Mouse (Mus musculus): Measurements from ENCODE around the gene Slc39a9. TPM values are rescaled to one million over a fixed set of nuclear protein-coding genes. Genes with fewer than 3 reads are reported as not detected.
A peak's percentile ranks its signal among the peaks of the same experiment; 100 is the strongest.

Slc39a9 gene
- polyA plus RNA-seq, 1 experiment, result 31.0 TPM

DNA sequence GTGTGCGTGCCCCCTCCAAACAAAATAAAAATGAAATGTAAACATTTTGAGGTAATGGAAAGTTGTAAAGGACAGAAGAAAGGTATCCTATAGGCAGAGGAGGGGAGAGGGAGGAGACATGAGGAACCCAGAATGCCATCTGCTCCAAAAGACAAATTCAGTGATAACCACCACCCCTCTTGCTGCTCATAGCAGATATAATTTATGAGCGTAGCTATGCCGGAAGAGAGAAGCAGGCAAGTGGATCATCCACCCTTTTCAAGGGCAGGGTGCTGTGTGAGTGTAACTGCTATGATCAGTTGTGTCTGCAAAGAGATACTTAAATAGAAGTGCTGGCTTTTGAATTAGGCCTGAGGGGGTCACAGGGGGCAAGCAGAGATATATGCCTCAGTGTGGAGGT lies 39.9 kb downstream of the Slc39a9 start:
- no peak overlapping the region for H3K4me3 ChIP-seq (ENCODE audit: insufficient read depth, low read length)
- H3K4me1 ChIP-seq (ENCODE audit: control insufficient read depth, insufficient read depth, low read length), result no peaks in the 10 kb centered on the region
- TF ChIP-seq CTCF (IDR thresholded peaks at IDR 0.05; ENCODE audit: extremely low read depth, insufficient read depth, low read length) (no peak), POLR2A (IDR thresholded peaks at IDR 0.05; ENCODE audit: extremely low read depth, insufficient read depth, low read length) (no peak)
- H3K27ac ChIP-seq (ENCODE audit: insufficient read depth, low read length), result no peak overlapping the region

DNA sequence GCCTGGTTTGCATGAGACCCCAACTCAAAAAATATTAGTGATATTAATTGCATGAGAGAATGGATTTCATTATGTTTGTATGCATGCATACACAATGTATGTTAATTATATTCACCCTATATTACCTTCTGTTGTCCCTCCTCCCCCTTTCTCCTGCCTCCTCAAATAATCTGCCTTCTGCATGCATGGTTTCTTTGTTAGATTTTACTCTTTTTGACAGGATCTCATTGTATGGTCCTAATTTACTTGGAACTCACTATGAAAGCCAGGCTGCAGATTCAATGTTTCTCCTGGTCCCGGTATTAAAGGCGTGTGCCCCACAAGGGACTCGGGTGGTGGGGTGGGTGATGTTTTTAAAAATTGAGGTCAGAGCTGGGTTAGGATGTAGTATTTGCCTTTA lies 40.6 kb downstream of the Slc39a9 start:
- no peak overlapping the region for H3K27ac ChIP-seq (ENCODE audit: insufficient read depth, low read length)
- TF ChIP-seq POLR2A (IDR thresholded peaks at IDR 0.05; ENCODE audit: extremely low read depth, insufficient read depth, low read length) (no peak), CTCF (IDR thresholded peaks at IDR 0.05; ENCODE audit: extremely low read depth, insufficient read depth, low read length) (no peak)
- no peaks in the 10 kb centered on the region for H3K4me1 ChIP-seq (ENCODE audit: control insufficient read depth, insufficient read depth, low read length)
- H3K4me3 ChIP-seq (ENCODE audit: insufficient read depth, low read length), result no peak overlapping the region

- H3K27ac ChIP-seq (ENCODE audit: insufficient read depth, low read length), result no peak overlapping the region
- no peak overlapping the region for H3K4me3 ChIP-seq (ENCODE audit: insufficient read depth, low read length)
- TF ChIP-seq POLR2A (IDR thresholded peaks at IDR 0.05; ENCODE audit: extremely low read depth, insufficient read depth, low read length) (no peak), CTCF (IDR thresholded peaks at IDR 0.05; ENCODE audit: extremely low read depth, insufficient read depth, low read length) (no peak)
- H3K4me1 ChIP-seq (ENCODE audit: control insufficient read depth, insufficient read depth, low read length), result no peaks in the 10 kb centered on the region
Observed at GRCm38 (mm10) chr12:80687788-80688211, 44.1 kb downstream of the Slc39a9 start.

DNA sequence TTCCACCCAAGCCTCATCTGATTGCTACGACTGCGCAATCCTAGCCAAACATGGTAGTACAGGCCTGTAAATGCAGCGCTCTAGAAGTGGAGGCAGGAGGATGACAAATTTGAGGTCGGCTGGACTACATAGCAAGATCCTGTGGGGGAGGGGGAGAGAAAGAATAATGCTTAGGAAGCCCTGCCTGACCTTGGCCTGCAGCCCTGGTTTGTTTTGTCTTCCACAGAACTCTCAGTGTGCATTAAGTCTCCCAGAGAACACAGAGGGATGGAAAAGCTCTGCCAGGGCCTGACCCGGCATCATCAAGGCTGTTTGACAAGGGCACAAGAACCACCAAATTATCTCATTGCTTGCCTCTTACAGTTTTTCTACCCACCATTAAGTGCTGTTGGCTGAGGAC lies 46.0 kb downstream of the Slc39a9 start:
- H3K27ac ChIP-seq (ENCODE audit: insufficient read depth, low read length), result no peak overlapping the region
- no peak for TF ChIP-seq CTCF (IDR thresholded peaks at IDR 0.05; ENCODE audit: extremely low read depth, insufficient read depth, low read length)
- TF ChIP-seq POLR2A (IDR thresholded peaks at IDR 0.05; ENCODE audit: extremely low read depth, insufficient read depth, low read length), result no peak
- H3K4me1 ChIP-seq (ENCODE audit: control insufficient read depth, insufficient read depth, low read length), result no peaks in the 10 kb centered on the region
- H3K4me3 ChIP-seq (ENCODE audit: insufficient read depth, low read length), result no peak overlapping the region

GRCm38 (mm10) chr12:80691671-80692091 lies 48.0 kb downstream of the Slc39a9 start:
- Histone ChIP-seq H3K4me1 (ENCODE audit: control insufficient read depth, insufficient read depth, low read length) (no peaks in the 10 kb centered on the region), H3K4me3 (ENCODE audit: insufficient read depth, low read length) (no peak overlapping the region), H3K27ac (ENCODE audit: insufficient read depth, low read length) (no peak overlapping the region)
- TF ChIP-seq CTCF (IDR thresholded peaks at IDR 0.05; ENCODE audit: extremely low read depth, insufficient read depth, low read length), result no peak
- TF ChIP-seq POLR2A (IDR thresholded peaks at IDR 0.05; ENCODE audit: extremely low read depth, insufficient read depth, low read length), result no peak

GRCm38 (mm10) chr12:80692269-80692972 lies 48.7 kb downstream of the Slc39a9 start, which contains the start of gene Plekhd1:
Gene Plekhd1 (plus strand): TSS chr12:80692591.
- TF ChIP-seq CTCF (IDR thresholded peaks at IDR 0.05; ENCODE audit: extremely low read depth, insufficient read depth, low read length), result no peak
- TF ChIP-seq POLR2A (IDR thresholded peaks at IDR 0.05; ENCODE audit: extremely low read depth, insufficient read depth, low read length), result no peak

GRCm38 (mm10) chr12:80693700-80694099 lies 50.0 kb downstream of the Slc39a9 start:
- no peak overlapping the region for H3K4me3 ChIP-seq (ENCODE audit: insufficient read depth, low read length)
- TF ChIP-seq CTCF (IDR thresholded peaks at IDR 0.05; ENCODE audit: extremely low read depth, insufficient read depth, low read length) (no peak), POLR2A (IDR thresholded peaks at IDR 0.05; ENCODE audit: extremely low read depth, insufficient read depth, low read length) (no peak)
- no peaks in the 10 kb centered on the region for H3K4me1 ChIP-seq (ENCODE audit: control insufficient read depth, insufficient read depth, low read length)
- no peak overlapping the region for H3K27ac ChIP-seq (ENCODE audit: insufficient read depth, low read length)

More at GRCm38 (mm10) chr12:80692269-80692972, 48.7 kb downstream of the Slc39a9 start, which contains the start of gene Plekhd1:
- no peaks in the 10 kb centered on the region for H3K4me1 ChIP-seq (ENCODE audit: control insufficient read depth, insufficient read depth, low read length)
- H3K4me3 ChIP-seq (ENCODE audit: insufficient read depth, low read length), result peak within 1 kb of the TSS; percentile 33; the same call in 1 of the 2 replicates
- H3K27ac ChIP-seq (ENCODE audit: insufficient read depth, low read length), result no peak within 1 kb of the TSS

DNA sequence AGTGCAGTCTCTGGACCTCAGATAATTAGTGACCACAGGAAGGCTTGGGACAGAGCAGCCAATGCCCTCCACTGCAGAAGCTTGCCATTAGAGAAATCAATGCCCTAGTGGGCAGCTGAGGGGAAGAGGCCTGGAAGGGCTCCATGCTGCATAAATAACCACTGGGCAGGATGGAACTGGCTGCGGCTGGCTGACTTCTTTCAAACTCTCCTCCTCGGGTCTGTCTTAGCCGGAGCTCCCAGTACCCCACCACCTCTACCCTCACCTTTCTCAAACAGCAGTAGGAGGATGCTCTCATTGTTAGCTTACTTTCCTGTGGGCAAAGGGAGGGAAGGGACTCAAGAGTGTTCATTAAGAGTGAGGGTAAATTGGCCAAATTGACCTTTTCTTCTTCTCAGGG lies 51.3 kb downstream of the Slc39a9 start:
- Histone ChIP-seq H3K4me3 (ENCODE audit: insufficient read depth, low read length) (no peak overlapping the region), H3K27ac (ENCODE audit: insufficient read depth, low read length) (no peak overlapping the region), H3K4me1 (ENCODE audit: control insufficient read depth, insufficient read depth, low read length) (no peaks in the 10 kb centered on the region)
- TF ChIP-seq POLR2A (IDR thresholded peaks at IDR 0.05; ENCODE audit: extremely low read depth, insufficient read depth, low read length), result no peak
- no peak for TF ChIP-seq CTCF (IDR thresholded peaks at IDR 0.05; ENCODE audit: extremely low read depth, insufficient read depth, low read length)

GRCm38 (mm10) chr12:80698526-80699143 lies 55.0 kb downstream of the Slc39a9 start:
- TF ChIP-seq CTCF (IDR thresholded peaks at IDR 0.05; ENCODE audit: extremely low read depth, insufficient read depth, low read length) (no peak), POLR2A (IDR thresholded peaks at IDR 0.05; ENCODE audit: extremely low read depth, insufficient read depth, low read length) (no peak)

GRCm38 (mm10) chr12:80699144-80699531 lies 55.5 kb downstream of the Slc39a9 start:
- H3K4me3 ChIP-seq (ENCODE audit: insufficient read depth, low read length), result no peak overlapping the region
- no peaks in the 10 kb centered on the region for H3K4me1 ChIP-seq (ENCODE audit: control insufficient read depth, insufficient read depth, low read length)
- no peak overlapping the region for H3K27ac ChIP-seq (ENCODE audit: insufficient read depth, low read length)
- no peak for TF ChIP-seq CTCF (IDR thresholded peaks at IDR 0.05; ENCODE audit: extremely low read depth, insufficient read depth, low read length)
- no peak for TF ChIP-seq POLR2A (IDR thresholded peaks at IDR 0.05; ENCODE audit: extremely low read depth, insufficient read depth, low read length)

More at GRCm38 (mm10) chr12:80698526-80699143, 55.0 kb downstream of the Slc39a9 start:
- H3K4me3 ChIP-seq (ENCODE audit: insufficient read depth, low read length), result no peak overlapping the region
- H3K27ac ChIP-seq (ENCODE audit: insufficient read depth, low read length), result no peak overlapping the region
- H3K4me1 ChIP-seq (ENCODE audit: control insufficient read depth, insufficient read depth, low read length), result no peaks in the 10 kb centered on the region
